Mouse (Mus musculus) CH12.LX (cell line): ENCODE measurements around the gene Dram2. TPM values are rescaled to one million over a fixed set of nuclear protein-coding genes. Genes with fewer than 3 reads are reported as not detected.

ENCODE experiments used
- DNase-seq: peaks from one replicate; pipeline ENCODE4 v3.0.0-alpha.2; 2013; ENCODE audit errors: extremely low read depth
- H3K27ac ChIP-seq: 2 replicates; pipeline ENCODE4 v1.5.1; 2012; ENCODE audit warnings: low read depth, mild to moderate bottlenecking, control low read depth, moderate library complexity; ENCODE audit not compliant: insufficient read depth
- H3K27me3 ChIP-seq: replicated peaks from 2 replicates; pipeline ENCODE3; 2012; ENCODE audit warnings: inconsistent platforms
- H3K36me3 ChIP-seq, 2 experiments: replicated peaks in 1 of 2; 2 replicates each; pipeline versions ENCODE3 to v1.6.1; 2012; ENCODE audit warnings: inconsistent platforms in 1 of 2, low read length in 1 of 2, mild to moderate bottlenecking in 1 of 2, mixed read lengths in 1 of 2, moderate library complexity in 1 of 2; ENCODE audit not compliant: control insufficient read depth in 1 of 2, insufficient read depth in 1 of 2
- H3K4me1 ChIP-seq, 2 experiments: 2 replicates each; pipeline ENCODE4 v1.6.1; 2012; ENCODE audit warnings: inconsistent platforms in 1 of 2, moderate library complexity in 1 of 2; ENCODE audit not compliant: insufficient read depth in 2 of 2, control insufficient read depth in 1 of 2
- H3K4me2 ChIP-seq: 2 replicates; pipeline ENCODE4 v1.6.1; 2012; ENCODE audit warnings: low read depth, mild to moderate bottlenecking, control low read depth; ENCODE audit not compliant: poor library complexity, insufficient read depth, severe bottlenecking
- H3K4me3 ChIP-seq, 3 experiments: fragments of 150-350 bp in 1 of 3; sonication (generic) in 1 of 3; replicated peaks in 1 of 3; 2 replicates each; pipeline versions ENCODE3 to v1.5.1; 2011 to 2012; ENCODE audit warnings: low read depth in 2 of 3, low read length in 2 of 3, mild to moderate bottlenecking in 2 of 3, moderate library complexity in 2 of 3, control low read depth in 1 of 3, improper control_type of control experiment in 1 of 3, inconsistent platforms in 1 of 3, mixed read lengths in 1 of 3; ENCODE audit not compliant: poor library complexity in 1 of 3
- H3K79me2 ChIP-seq: replicated peaks from 2 replicates; pipeline ENCODE4 v1.6.1; 2012; ENCODE audit warnings: mild to moderate bottlenecking, moderate library complexity; ENCODE audit not compliant: control insufficient read depth, poor library complexity, insufficient read depth, severe bottlenecking; ENCODE audit errors: extremely low read depth
- H3K9ac ChIP-seq: 2 replicates; pipeline ENCODE4 v1.6.1; 2012; ENCODE audit warnings: low read depth, mild to moderate bottlenecking, control low read depth, moderate library complexity; ENCODE audit not compliant: insufficient read depth
- H3K9me3 ChIP-seq: replicated peaks from 2 replicates; pipeline ENCODE3; 2012; ENCODE audit warnings: low read length, inconsistent platforms, mixed read lengths
- CHD1 ChIP-seq: IDR thresholded peaks from 2 replicates; pipeline ENCODE4 v1.6.1; 2012; ENCODE audit warnings: low read depth, low read length, improper control_type of control experiment, inconsistent platforms
- CTCF ChIP-seq, 2 experiments: IDR thresholded peaks in 1 of 2; conservative IDR thresholded peaks in 1 of 2; 2 replicates each; pipeline ENCODE4 v1.5.1; 2011 to 2012; ENCODE audit warnings: low read depth in 2 of 2, low read length in 2 of 2, improper control_type of control experiment in 1 of 2, inconsistent platforms in 1 of 2, mild to moderate bottlenecking in 1 of 2, moderate library complexity in 1 of 2
- ELF1 ChIP-seq: IDR thresholded peaks from 2 replicates; pipeline ENCODE4 v1.6.1; 2014; ENCODE audit warnings: low read depth, mild to moderate bottlenecking, inconsistent platforms, low read length, improper control_type of control experiment
- ETS1 ChIP-seq: conservative IDR thresholded peaks from 2 replicates; pipeline ENCODE4 v1.6.1; 2012; ENCODE audit warnings: low read depth, mild to moderate bottlenecking, inconsistent platforms, low read length, improper control_type of control experiment, moderate library complexity
- JUN ChIP-seq: IDR thresholded peaks from 2 replicates; pipeline ENCODE4 v1.6.1; 2011; ENCODE audit warnings: low read depth, mild to moderate bottlenecking, low read length, improper control_type of control experiment, moderate library complexity; ENCODE audit not compliant: insufficient read depth
- JUND ChIP-seq: conservative IDR thresholded peaks from 2 replicates; pipeline ENCODE4 v1.6.1; 2011; ENCODE audit warnings: low read depth, low read length, improper control_type of control experiment
- KAT2A ChIP-seq: IDR thresholded peaks from 2 replicates; pipeline ENCODE4 v1.6.1; 2012; ENCODE audit warnings: low read length, improper control_type of control experiment, inconsistent platforms; ENCODE audit not compliant: insufficient replicate concordance
- MEF2A ChIP-seq: IDR thresholded peaks from 2 replicates; pipeline ENCODE4 v1.6.1; 2014; ENCODE audit warnings: low read depth, mild to moderate bottlenecking, inconsistent platforms, low read length, improper control_type of control experiment, borderline replicate concordance
- MYC ChIP-seq: IDR thresholded peaks from 2 replicates; pipeline ENCODE4 v1.6.1; 2011; ENCODE audit warnings: low read depth, mild to moderate bottlenecking, improper control_type of control experiment, low read length
- NRF1 ChIP-seq: IDR thresholded peaks from 2 replicates; pipeline ENCODE4 v1.6.1; 2014; ENCODE audit warnings: low read depth, mild to moderate bottlenecking, inconsistent platforms, low read length, improper control_type of control experiment, moderate library complexity
- PAX5 ChIP-seq: IDR thresholded peaks from 2 replicates; pipeline ENCODE4 v1.6.1; 2012; ENCODE audit warnings: low read length, inconsistent platforms, mixed read lengths
- POLR2AphosphoS2 ChIP-seq: IDR thresholded peaks from 2 replicates; pipeline ENCODE4 v1.6.1; 2011; ENCODE audit warnings: low read depth, low read length, improper control_type of control experiment
- RCOR1 ChIP-seq: conservative IDR thresholded peaks from 2 replicates; pipeline ENCODE4 v1.6.1; 2012; ENCODE audit warnings: low read depth, mild to moderate bottlenecking, inconsistent platforms, low read length, improper control_type of control experiment
- SIN3A ChIP-seq: IDR thresholded peaks from 2 replicates; pipeline ENCODE4 v1.6.1; 2012; ENCODE audit warnings: low read length, improper control_type of control experiment, inconsistent platforms
- TBP ChIP-seq: conservative IDR thresholded peaks from 2 replicates; pipeline ENCODE4 v1.6.1; 2011; ENCODE audit warnings: low read depth, low read length, improper control_type of control experiment
- UBTF ChIP-seq: IDR thresholded peaks from 2 replicates; pipeline ENCODE4 v1.6.1; 2012; ENCODE audit warnings: low read depth, mild to moderate bottlenecking, inconsistent platforms, low read length, improper control_type of control experiment, moderate library complexity
- ZC3H11A ChIP-seq: IDR thresholded peaks from 2 replicates; pipeline ENCODE4 v1.6.1; 2012; ENCODE audit warnings: low read depth, mild to moderate bottlenecking, inconsistent platforms, low read length, improper control_type of control experiment
- ZNF384 ChIP-seq: IDR thresholded peaks from 2 replicates; pipeline ENCODE4 v1.6.1; 2012; ENCODE audit warnings: low read depth, low read length, improper control_type of control experiment, inconsistent platforms
- dilution Hi-C: fragments of 300-500 bp; cut with MboI; formaldehyde crosslinking; loops from 2 replicates; pipeline ENCODE4 v1.14.3; 2020; ENCODE audit warnings: low sequenced_read_pairs; ENCODE audit not compliant: extremely low pct_unique_long_range_greater_than_20kb, extremely low pct_ligation_motif_present
- in situ Hi-C: fragments of 300-500 bp; cut with MboI; formaldehyde crosslinking; loops from 3 replicates; pipeline ENCODE4 v1.14.3; 2019; ENCODE audit warnings: low sequenced_read_pairs, low pct_ligation_motif_present, low pct_unique_long_range_greater_than_20kb, mixed read lengths
- polyA plus RNA-seq: library from polyadenylated mRNA; unstranded; fragments of >175 nt; gene quantifications from 2 replicates; pipeline ENCODE4 v1.2.1, GENCODE M21; 2012; ENCODE audit warnings: low read depth; ENCODE audit not compliant: insufficient read length
- total RNA-seq, 2 experiments: library from RNA; depleted of rRNA; stranded (reverse); fragments of 300-350 nt in 1 of 2; fragments of >200 nt in 1 of 2; gene quantifications; 2 replicates each; pipeline ENCODE4 v1.2.3; 2012 to 2014

Dram2 gene
- total and polyA plus RNA-seq, 3 experiments: 20.3 to 62.4 (median 51.2) TPM

- H3K9me3 ChIP-seq: no peaks in the 10 kb centered on the region
- no peak overlapping the region for H3K4me3 ChIP-seq
- dilution Hi-C loops: no loop called here
- DNase-seq: no peak
- no peak overlapping the region for H3K4me2 ChIP-seq
- in situ Hi-C loops: no loop called here
- H3K27me3 ChIP-seq: no peaks in the 10 kb centered on the region
- H3K27ac ChIP-seq: no peak overlapping the region
- no peaks in the 10 kb centered on the region for H3K4me1 ChIP-seq
- peaks cover 2 to 28% of the 10 kb centered on the region in 2 experiments for H3K36me3 ChIP-seq
- no peaks in the 10 kb centered on the region for H3K79me2 ChIP-seq
- no peak overlapping the region for H3K9ac ChIP-seq
- no peak for TF ChIP-seq KAT2A
- no peak for TF ChIP-seq ETS1
These were observed 36.9 kb upstream of the Dram2 start for GRCm38 (mm10) chr3:106510669-106511068.

- H3K36me3 ChIP-seq: peaks cover 0 to 26% of the 10 kb centered on the region in 2 experiments
- dilution Hi-C loops: no loop called here
- H3K4me3 ChIP-seq: no peak overlapping the region
- H3K27ac ChIP-seq: no peak overlapping the region
- no peak overlapping the region for H3K9ac ChIP-seq
- H3K79me2 ChIP-seq: no peaks in the 10 kb centered on the region
- TF ChIP-seq CTCF (conservative IDR thresholded peaks at IDR 0.05 in 1 of 2, IDR thresholded peaks at IDR 0.05 in 1 of 2; ENCODE audit: low read depth in 2 of 2, low read length in 2 of 2): no peak
- no peak for TF ChIP-seq PAX5
- TF ChIP-seq JUND: no peak
- TF ChIP-seq MEF2A: no peak
- TF ChIP-seq ELF1: no peak
- no peak for TF ChIP-seq TBP
- no peak for TF ChIP-seq SIN3A
- no peak for TF ChIP-seq ZNF384
- TF ChIP-seq RCOR1: no peak
- no peak for TF ChIP-seq JUN
- TF ChIP-seq MYC: no peak
- TF ChIP-seq NRF1: no peak
- no peak for TF ChIP-seq POLR2AphosphoS2
- TF ChIP-seq ZC3H11A: no peak
- TF ChIP-seq CHD1: no peak
- TF ChIP-seq UBTF: no peak
- TF ChIP-seq, all 38 proteins: peak for 0
- H3K27me3 ChIP-seq: no peaks in the 10 kb centered on the region
- in situ Hi-C loops: no loop called here
- H3K4me1 ChIP-seq: no peaks in the 10 kb centered on the region
- H3K9me3 ChIP-seq: no peaks in the 10 kb centered on the region
- no peak for DNase-seq
- no peak overlapping the region for H3K4me2 ChIP-seq
These were observed 32.6 kb upstream of the Dram2 start for GRCm38 (mm10) chr3:106515016-106515415.
